Mouse (Mus musculus): ENCODE results near the gene Kctd10. TPM values are rescaled to one million over a fixed set of nuclear protein-coding genes. Genes with fewer than 3 reads are reported as not detected.

Gene Kctd10
- polyA plus RNA-seq, 1 experiment from 2014 or later = 110 TPM

DNA sequence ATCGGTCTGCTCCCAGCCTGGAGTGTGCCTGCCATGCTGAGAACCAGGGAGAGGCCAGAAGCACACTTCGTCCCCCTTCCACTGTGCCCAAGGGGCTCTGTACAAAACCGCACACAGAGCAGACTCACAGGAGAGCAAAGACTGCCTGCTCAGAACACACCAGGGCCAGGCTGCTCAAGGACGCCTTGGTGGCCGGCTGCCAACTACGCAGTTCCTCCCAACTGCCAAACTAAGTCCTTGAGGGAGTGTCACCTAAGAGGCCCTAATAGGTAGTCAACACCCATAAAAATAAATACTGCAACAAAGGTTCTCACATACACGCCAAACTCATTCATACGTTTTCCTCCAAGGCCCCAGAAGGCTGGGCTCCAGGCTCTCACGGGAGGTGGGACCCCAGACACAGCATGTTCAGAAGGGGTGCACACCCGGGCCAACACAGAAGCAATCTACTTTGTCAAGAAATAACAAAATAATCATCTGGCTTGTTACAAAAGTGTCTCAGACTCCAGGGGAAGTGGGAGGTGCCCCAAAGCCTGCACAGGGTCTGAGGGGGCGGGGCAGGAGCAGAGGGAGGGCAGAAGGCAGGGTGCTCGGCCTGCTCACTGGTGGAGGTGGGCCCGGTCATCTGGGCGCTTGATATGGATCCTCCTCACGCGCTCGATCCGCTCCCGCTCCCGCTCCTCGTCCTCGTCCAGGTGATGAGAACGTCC, 15.1 kb downstream of the Kctd10 start:
- Histone ChIP-seq H3K4me3 (no peak overlapping the region), H3K27me3 (no peaks in the 10 kb centered on the region), H3K4me1 (peaks cover 25% of the 10 kb centered on the region), H3K36me3 (peaks cover 96% of the 10 kb centered on the region), H3K27ac (0 out of 2 replicates have a peak overlapping the region, but pooled peaks have one; percentile 7), H3K9ac (0 out of 2 replicates have a peak overlapping the region, but pooled peaks have one; percentile 3), H3K9me3 (no peaks in the 10 kb centered on the region), H3K4me2 (no peak overlapping the region)
- WGBS = 87% methylated on average over 23 of the region's 23 CpGs
- no peak for ATAC-seq (ENCODE audit: insufficient number of reproducible peaks, insufficient read depth, low FRiP score, low TSS enrichment, low read depth)

DNA sequence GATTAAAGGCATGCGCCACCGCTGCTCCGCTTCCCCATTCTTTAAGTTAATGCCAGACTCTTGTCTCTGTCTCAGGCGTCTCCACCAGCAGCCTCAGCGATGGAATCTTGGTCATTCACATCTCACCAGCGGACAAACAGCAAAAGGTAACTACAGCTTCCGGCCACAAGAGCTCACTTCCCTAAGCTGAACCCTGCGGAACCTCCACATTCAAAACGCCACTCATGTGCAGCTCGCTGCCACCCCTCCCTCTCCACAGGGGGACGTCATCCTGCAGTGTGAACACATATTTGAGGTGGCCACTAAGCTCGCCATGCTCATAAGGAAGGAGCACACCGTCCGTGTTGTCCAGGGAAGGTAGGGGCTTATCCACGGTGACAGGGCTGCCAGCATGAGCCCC, 19.3 kb downstream of the Kctd10 start:
- H3K9me3 ChIP-seq = no peaks in the 10 kb centered on the region
- H3K4me1 ChIP-seq = peaks cover 28% of the 10 kb centered on the region
- H3K27ac ChIP-seq = no peak overlapping the region
- H3K9ac ChIP-seq = no peak overlapping the region
- H3K4me2 ChIP-seq = no peak overlapping the region
- no peaks in the 10 kb centered on the region for H3K27me3 ChIP-seq
- H3K36me3 ChIP-seq = peaks cover 73% of the 10 kb centered on the region
- WGBS = 85% methylated on average over 15 of the region's 15 CpGs
- no peak overlapping the region for H3K4me3 ChIP-seq
- no peak for ATAC-seq (ENCODE audit: insufficient number of reproducible peaks, insufficient read depth, low FRiP score, low TSS enrichment, low read depth)

DNA sequence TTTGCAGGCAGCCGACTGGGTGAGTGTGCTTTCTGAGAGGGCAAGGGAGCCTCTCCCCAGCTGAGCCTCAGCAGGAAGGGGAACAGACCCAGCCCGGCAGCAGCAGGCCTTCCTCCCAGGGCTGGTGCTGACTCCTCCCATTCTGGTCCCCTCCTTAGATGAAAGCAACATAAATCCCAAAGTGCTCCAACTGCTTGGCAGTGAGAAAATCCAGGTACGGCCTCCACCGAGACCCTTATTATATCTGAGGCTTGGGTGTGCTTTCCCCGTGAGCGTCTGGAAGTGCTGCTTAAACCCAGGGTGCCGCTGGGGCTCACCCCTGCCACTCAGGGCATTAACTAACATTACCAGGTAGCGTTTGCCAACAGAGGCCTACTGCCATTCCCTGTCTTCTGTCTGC, 20.7 kb downstream of the Kctd10 start:
- Histone ChIP-seq H3K9me3 (no peaks in the 10 kb centered on the region), H3K36me3 (peaks cover 59% of the 10 kb centered on the region), H3K27ac (no peak overlapping the region), H3K9ac (no peak overlapping the region), H3K27me3 (no peaks in the 10 kb centered on the region), H3K4me1 (peaks cover 19% of the 10 kb centered on the region), H3K4me3 (no peak overlapping the region), H3K4me2 (no peak overlapping the region)
- no peak for ATAC-seq (ENCODE audit: insufficient number of reproducible peaks, insufficient read depth, low FRiP score, low TSS enrichment, low read depth)
- 60% methylated on average over 8 of the region's 8 CpGs for WGBS

DNA sequence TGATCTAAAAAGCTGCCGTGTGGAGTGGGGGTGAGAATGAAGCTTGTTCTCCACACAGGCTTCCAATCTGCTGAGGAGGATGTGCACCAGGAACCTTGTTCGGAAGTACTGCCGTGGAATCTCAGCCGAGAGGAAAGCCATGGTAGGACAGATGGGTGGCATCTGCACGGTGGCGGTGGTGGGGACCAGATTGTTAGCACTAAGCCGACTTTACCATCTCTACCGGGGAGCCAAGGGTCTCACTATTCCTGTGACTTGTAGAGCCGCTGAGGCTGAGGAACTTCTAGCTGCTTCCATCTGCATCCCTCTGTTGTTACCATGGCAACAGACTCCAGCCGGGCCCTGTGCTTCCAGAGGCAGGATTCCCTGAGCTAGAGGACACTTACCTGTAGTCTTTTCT, 21.5 kb downstream of the Kctd10 start:
- 74% methylated on average over 10 of the region's 10 CpGs for WGBS
- H3K4me1 ChIP-seq = peaks cover 19% of the 10 kb centered on the region
- ATAC-seq (ENCODE audit: insufficient number of reproducible peaks, insufficient read depth, low FRiP score, low TSS enrichment, low read depth) = no peak
- no peak overlapping the region for H3K4me2 ChIP-seq
- H3K27me3 ChIP-seq = no peaks in the 10 kb centered on the region
- no peaks in the 10 kb centered on the region for H3K9me3 ChIP-seq
- peaks cover 51% of the 10 kb centered on the region for H3K36me3 ChIP-seq
- no peak overlapping the region for H3K27ac ChIP-seq
- H3K4me3 ChIP-seq = no peak overlapping the region
- no peak overlapping the region for H3K9ac ChIP-seq

DNA sequence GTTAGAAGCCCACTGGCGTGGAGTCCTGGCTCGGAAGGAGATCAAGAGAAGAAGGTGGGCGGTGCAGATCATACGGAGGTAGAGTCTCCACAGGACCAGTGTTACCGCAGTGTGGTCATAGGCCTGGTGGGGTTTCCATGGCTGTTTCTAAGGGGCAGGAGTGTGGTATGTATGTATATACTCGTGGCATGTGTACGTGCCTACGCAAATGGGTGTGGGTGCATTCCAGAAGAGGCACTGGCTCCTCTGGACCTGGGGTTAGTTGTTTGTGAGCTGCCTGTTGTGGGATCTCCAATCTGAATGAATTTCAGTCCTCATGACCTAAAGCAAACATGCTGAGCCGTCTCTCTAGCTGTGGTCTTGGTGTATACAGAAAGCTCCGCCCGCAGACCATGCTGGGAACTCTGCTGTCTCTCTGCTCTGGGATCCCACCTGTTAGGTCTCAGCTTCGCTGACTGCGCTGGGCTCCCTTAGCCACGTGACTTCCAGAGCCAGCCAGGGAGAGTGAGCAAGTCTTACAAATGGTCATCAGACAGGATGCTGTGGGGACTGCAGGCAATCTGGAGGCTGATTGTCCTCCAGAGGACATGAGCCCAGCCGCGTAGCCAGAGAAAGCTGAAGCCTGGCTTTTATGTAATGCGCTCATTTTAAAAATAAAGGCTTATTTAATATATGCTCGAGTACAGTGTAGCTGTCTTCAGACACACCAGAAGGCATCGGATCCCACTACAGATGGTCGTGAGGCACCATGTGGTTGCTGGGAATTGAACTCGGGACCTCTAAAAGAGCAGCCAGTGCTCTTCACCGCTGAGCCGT, 23.2 kb downstream of the Kctd10 start:
- H3K4me3 ChIP-seq = 0 out of 2 replicates have a peak overlapping the region, but pooled peaks have one; percentile 5
- H3K9me3 ChIP-seq = no peaks in the 10 kb centered on the region
- ATAC-seq (ENCODE audit: insufficient number of reproducible peaks, insufficient read depth, low FRiP score, low TSS enrichment, low read depth) = peak; percentile 66; the same call in 1 of the 2 replicates
- peaks cover 19% of the 10 kb centered on the region for H3K4me1 ChIP-seq
- WGBS = 45% methylated on average over 23 of the region's 23 CpGs
- H3K27ac ChIP-seq = peak overlapping the region; percentile 83
- H3K4me2 ChIP-seq = peak overlapping the region; percentile 44
- peak overlapping the region; percentile 49 for H3K9ac ChIP-seq
- no peaks in the 10 kb centered on the region for H3K27me3 ChIP-seq
- peaks cover 34% of the 10 kb centered on the region for H3K36me3 ChIP-seq

DNA sequence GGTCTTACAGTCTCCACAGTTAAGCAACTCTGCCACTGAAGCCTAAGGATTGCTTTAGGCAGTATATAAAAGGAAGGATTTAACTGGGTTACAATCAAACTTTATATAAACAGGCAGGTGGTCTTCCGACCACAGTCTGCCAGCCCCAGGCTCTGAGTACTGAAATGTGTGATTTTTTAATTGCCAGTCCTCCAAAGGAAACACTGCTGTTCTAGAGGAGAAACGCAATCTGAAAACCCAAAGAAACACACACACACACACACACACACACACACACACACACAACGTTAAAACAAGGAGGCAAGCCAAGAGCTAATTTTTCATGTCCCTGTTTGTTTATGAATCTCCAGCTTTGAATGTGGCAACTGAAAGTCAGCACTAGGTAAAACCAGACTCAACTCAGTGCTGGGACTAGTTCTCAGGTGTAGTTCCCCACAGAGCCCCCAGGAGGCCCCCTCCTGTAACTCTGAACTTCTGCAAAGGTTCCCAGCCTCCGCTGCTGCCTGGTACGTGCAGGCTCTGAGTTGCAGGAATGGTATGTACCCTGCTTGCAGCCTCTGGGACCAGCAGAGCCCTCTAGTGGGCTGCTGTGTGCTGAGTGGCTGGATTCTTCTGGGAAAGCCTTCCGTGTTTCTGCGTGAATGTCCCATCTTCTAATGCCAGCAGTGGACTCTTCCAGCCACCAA, 23.9 kb downstream of the Kctd10 start:
- peak overlapping the region; percentile 83 for H3K27ac ChIP-seq
- H3K27me3 ChIP-seq = no peaks in the 10 kb centered on the region
- ATAC-seq (ENCODE audit: insufficient number of reproducible peaks, insufficient read depth, low FRiP score, low TSS enrichment, low read depth) = no peak; the same call in 1 of the 2 replicates
- peaks cover 27% of the 10 kb centered on the region for H3K36me3 ChIP-seq
- H3K9me3 ChIP-seq = no peaks in the 10 kb centered on the region
- peak overlapping the region; percentile 44 for H3K4me2 ChIP-seq
- WGBS = 20% methylated on average over 7 of the region's 7 CpGs
- H3K4me3 ChIP-seq = 0 out of 2 replicates have a peak overlapping the region, but pooled peaks have one; percentile 5
- peaks cover 23% of the 10 kb centered on the region for H3K4me1 ChIP-seq
- peak overlapping the region; percentile 49 for H3K9ac ChIP-seq

DNA sequence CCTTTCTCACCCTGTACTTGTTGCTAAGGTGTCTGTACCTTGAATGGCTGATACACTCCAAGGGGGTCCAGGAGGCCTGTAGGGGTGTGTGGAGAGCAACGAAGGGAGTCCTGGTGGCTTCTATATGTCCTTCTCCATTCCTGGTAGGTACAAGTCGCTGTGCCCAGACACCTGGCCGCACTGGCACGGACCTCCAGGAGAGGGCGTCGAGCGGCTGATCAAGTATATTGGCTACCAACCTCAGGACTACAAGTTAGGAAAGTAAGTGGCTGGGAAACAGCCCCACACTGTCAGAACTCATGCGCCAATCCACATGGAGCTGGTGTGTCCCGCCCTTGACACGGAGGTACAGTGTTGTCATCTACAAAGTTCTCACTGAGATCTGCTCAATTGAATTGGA, 28.8 kb downstream of the Kctd10 start:
- 64% methylated on average over 10 of the region's 10 CpGs for WGBS
- Histone ChIP-seq H3K4me2 (no peak overlapping the region), H3K4me3 (no peak overlapping the region), H3K4me1 (peaks cover 14% of the 10 kb centered on the region), H3K9ac (no peak overlapping the region), H3K9me3 (no peaks in the 10 kb centered on the region), H3K36me3 (no peaks in the 10 kb centered on the region), H3K27ac (no peak overlapping the region), H3K27me3 (no peaks in the 10 kb centered on the region)
- ATAC-seq (ENCODE audit: insufficient number of reproducible peaks, insufficient read depth, low FRiP score, low TSS enrichment, low read depth) = no peak

DNA sequence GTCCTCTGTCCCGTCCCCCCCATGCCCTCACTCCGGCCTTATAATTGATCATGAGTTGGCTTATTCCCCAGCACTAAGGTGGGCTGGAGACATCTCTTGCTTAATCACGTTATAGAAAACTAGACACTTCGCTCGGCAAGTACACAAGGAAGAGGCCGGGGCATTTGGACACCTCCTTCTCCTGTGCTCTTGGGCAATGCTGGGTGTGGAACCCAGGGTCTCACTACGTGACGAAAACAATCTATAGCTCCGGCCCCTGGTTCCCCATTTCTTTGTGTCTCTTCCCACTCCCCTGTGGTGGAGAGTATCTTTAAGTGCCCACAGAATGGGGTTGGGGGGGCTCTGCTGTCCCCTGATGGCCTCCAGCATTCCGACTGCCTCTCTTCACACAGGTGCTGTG, 33.3 kb downstream of the Kctd10 start:
- H3K36me3 ChIP-seq = no peaks in the 10 kb centered on the region
- no peaks in the 10 kb centered on the region for H3K27me3 ChIP-seq
- no peak overlapping the region for H3K27ac ChIP-seq
- no peak overlapping the region for H3K4me2 ChIP-seq
- H3K9ac ChIP-seq = no peak overlapping the region
- 80% methylated on average over 10 of the region's 10 CpGs for WGBS
- H3K9me3 ChIP-seq = no peaks in the 10 kb centered on the region
- no peak for ATAC-seq (ENCODE audit: insufficient number of reproducible peaks, insufficient read depth, low FRiP score, low TSS enrichment, low read depth)
- H3K4me1 ChIP-seq = 0 out of 2 replicates have a peak, but pooled peaks cover 10% of the 10 kb centered on the region
- H3K4me3 ChIP-seq = no peak overlapping the region

DNA sequence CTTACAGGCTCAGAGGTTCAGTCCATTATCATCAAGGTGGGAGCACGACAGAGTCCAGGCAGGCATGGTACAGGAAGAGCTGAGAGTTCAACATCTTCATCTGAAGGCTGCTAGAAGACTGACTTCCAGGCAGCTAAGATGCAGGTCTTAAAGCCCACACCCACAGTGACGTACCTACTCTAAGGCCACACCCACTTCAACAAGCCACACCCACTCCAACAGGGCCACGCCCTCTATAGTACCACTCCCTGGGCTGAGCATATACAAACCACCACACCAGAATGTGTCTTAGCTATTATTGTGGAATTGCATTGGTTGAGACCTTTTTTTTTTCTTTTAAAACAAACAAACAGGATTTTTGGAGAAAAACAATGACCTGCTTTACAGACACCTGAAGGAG, 34.8 kb downstream of the Kctd10 start:
- no peak overlapping the region for H3K4me3 ChIP-seq
- no peak overlapping the region for H3K9ac ChIP-seq
- WGBS = 56% methylated on average over 3 of the region's 3 CpGs
- no peak overlapping the region for H3K27ac ChIP-seq
- no peaks in the 10 kb centered on the region for H3K36me3 ChIP-seq
- no peak for ATAC-seq (ENCODE audit: insufficient number of reproducible peaks, insufficient read depth, low FRiP score, low TSS enrichment, low read depth)
- H3K4me2 ChIP-seq = no peak overlapping the region
- H3K27me3 ChIP-seq = no peaks in the 10 kb centered on the region
- no peaks in the 10 kb centered on the region for H3K9me3 ChIP-seq
- 0 out of 2 replicates have a peak, but pooled peaks cover 6% of the 10 kb centered on the region for H3K4me1 ChIP-seq

DNA sequence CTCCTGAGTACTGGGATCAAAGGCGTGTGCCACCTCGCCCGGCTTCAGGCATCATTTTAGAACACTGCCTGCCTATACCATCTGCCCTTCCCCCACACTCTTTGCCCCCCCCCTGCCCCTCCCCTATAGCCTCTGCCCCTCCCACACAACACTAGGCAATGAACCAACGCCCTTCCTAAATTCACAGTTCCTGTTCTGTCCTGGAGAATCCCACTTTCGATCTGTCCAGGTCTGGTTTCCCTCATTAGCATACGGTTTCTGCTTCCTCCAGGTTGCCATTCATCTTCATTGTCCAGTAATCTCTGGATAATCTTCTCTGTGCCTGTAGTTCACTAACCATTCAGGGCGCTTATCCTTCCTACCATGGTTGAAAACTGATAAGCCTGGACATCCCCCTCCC, 36.7 kb downstream of the Kctd10 start:
- ATAC-seq (ENCODE audit: insufficient number of reproducible peaks, insufficient read depth, low FRiP score, low TSS enrichment, low read depth) = no peak
- Histone ChIP-seq H3K4me2 (no peak overlapping the region), H3K27ac (no peak overlapping the region), H3K4me3 (no peak overlapping the region), H3K27me3 (no peaks in the 10 kb centered on the region), H3K9me3 (no peaks in the 10 kb centered on the region), H3K4me1 (0 out of 2 replicates have a peak, but pooled peaks cover 6% of the 10 kb centered on the region), H3K9ac (no peak overlapping the region), H3K36me3 (no peaks in the 10 kb centered on the region)
- WGBS = 87% methylated on average over 7 of the region's 7 CpGs

DNA sequence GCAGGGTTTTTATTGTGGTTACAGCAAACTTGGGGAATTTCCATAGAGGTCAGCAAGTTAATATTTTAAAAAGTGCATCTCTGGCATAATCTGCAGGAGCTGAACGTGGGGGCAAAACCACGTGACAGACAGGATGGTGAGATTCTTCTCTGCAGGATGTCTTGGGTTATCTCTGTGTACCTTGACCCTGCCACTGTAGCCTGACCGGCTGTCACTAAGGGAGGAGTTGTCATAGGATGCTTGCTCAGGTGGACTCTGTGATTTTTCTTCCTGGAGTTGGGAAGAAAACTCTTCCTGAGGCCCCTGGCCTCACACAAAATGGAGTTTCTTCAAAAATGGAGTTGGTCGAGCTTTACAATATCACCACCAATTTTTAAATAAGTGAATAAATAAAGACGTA, 37.3 kb downstream of the Kctd10 start:
- 82% methylated on average over 5 of the region's 5 CpGs for WGBS
- Histone ChIP-seq H3K4me2 (no peak overlapping the region), H3K36me3 (no peaks in the 10 kb centered on the region), H3K4me3 (no peak overlapping the region), H3K4me1 (0 out of 2 replicates have a peak, but pooled peaks cover 6% of the 10 kb centered on the region), H3K27ac (no peak overlapping the region), H3K9ac (no peak overlapping the region), H3K9me3 (no peaks in the 10 kb centered on the region), H3K27me3 (no peaks in the 10 kb centered on the region)
- no peak for ATAC-seq (ENCODE audit: insufficient number of reproducible peaks, insufficient read depth, low FRiP score, low TSS enrichment, low read depth)

All from embryonic facial prominence, embryonic 13.5 days (tissue).